Mouse (Mus musculus) lung, embryonic 16.5 days (tissue): Measurements from ENCODE around the gene Yju2. TPM values are rescaled to one million over a fixed set of nuclear protein-coding genes. Genes with fewer than 3 reads are reported as not detected.

ENCODE experiments used
- ATAC-seq: fragments of 200-750 bp; cut with Nextera tagmentation; 2 replicates; pipeline ENCODE4 v1.8.0; 2017; ENCODE audit warnings: low read depth, mild to moderate bottlenecking, moderate library complexity
- H3K27ac ChIP-seq: fragments of 300-500 bp; sonication (generic); 2 replicates; pipeline ENCODE4 v1.5.1; 2014; ENCODE audit warnings: mild to moderate bottlenecking, control low read depth, low read length
- H3K27me3 ChIP-seq: fragments of 300-500 bp; sonication (generic); 2 replicates; pipeline ENCODE4 v1.6.1; 2014; ENCODE audit warnings: low read depth, low read length, mixed read lengths; ENCODE audit not compliant: control insufficient read depth, insufficient read depth
- H3K36me3 ChIP-seq: fragments of 300-500 bp; sonication (generic); 2 replicates; pipeline ENCODE4 v1.6.1; 2014; ENCODE audit warnings: low read length; ENCODE audit not compliant: control insufficient read depth, insufficient read depth
- H3K4me1 ChIP-seq: fragments of 300-500 bp; sonication (generic); replicated peaks from 2 replicates; pipeline ENCODE4 v1.6.1; 2014; ENCODE audit warnings: low read length, mixed read lengths; ENCODE audit not compliant: control insufficient read depth, insufficient read depth
- H3K4me2 ChIP-seq: fragments of 300-500 bp; sonication (generic); 2 replicates; pipeline ENCODE4 v1.6.1; 2014; ENCODE audit warnings: low read depth, low read length, control low read depth
- H3K4me3 ChIP-seq: fragments of 300-500 bp; sonication (generic); 2 replicates; pipeline ENCODE4 v1.5.1; 2014; ENCODE audit warnings: mild to moderate bottlenecking, low read length, control low read depth
- H3K9ac ChIP-seq: fragments of 300-500 bp; sonication (generic); 2 replicates; pipeline ENCODE4 v1.6.1; 2014; ENCODE audit warnings: low read length, control low read depth
- H3K9me3 ChIP-seq: fragments of 300-500 bp; sonication (generic); 2 replicates; pipeline ENCODE4 v1.6.1; 2016; ENCODE audit warnings: low read length; ENCODE audit not compliant: control insufficient read depth
- WGBS: fragments of 180-500 bp; shearing (Covaris S2); extraction: QIAGEN DNeasy Blood & Tissue Kit; methylation state at CpG from one replicate; pipeline ENCODE4 v1.1.7; 2014; 5-methylcytosine and 5-hydroxymethylcytosine counted together
- polyA plus RNA-seq: library from polyadenylated mRNA; unstranded; fragments of >200 nt; fragmentation: Nextera tagmentation; extraction: Ambion mirVana; gene quantifications from 2 replicates; pipeline ENCODE4 v1.2.1, GENCODE M21; 2015

Yju2 gene
- polyA plus RNA-seq, 1 experiment from 2014 or later = 27.3 TPM

- under 1% methylated on average over 62 of the region's 62 CpGs for WGBS
- Histone ChIP-seq H3K4me2 (peak overlapping the region; percentile 99), H3K27me3 (no peaks in the 10 kb centered on the region), H3K9me3 (peaks cover 2% of the 10 kb centered on the region; the same call in 1 of the 2 replicates), H3K27ac (peak overlapping the region; percentile 92), H3K36me3 (peaks cover 21% of the 10 kb centered on the region), H3K4me1 (peaks cover 16% of the 10 kb centered on the region), H3K9ac (peak overlapping the region; percentile 82), H3K4me3 (peak overlapping the region; percentile 84)
- peak; percentile 93 for ATAC-seq
Measured at GRCm38 (mm10) chr17:56009088-56009961, 50.4 kb downstream of the Yju2 start.

DNA sequence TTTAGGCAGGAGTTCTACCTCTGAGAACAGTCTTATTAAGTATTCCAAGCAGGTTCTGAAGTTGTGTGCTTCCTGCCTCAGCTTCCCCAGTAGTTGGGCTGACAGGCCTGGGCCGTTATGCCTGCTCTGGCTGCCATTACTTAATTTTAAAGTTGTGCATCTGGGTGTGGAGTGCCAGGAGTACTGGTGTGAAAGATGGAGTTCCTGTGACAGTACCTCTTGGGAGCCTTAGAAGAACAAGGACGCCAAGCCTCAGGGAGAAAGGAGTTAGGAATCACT, 51.0 kb downstream of the Yju2 start:
- Histone ChIP-seq H3K4me1 (peaks cover 16% of the 10 kb centered on the region), H3K27ac (no peak overlapping the region), H3K4me2 (peak overlapping the region; percentile 99), H3K4me3 (peak overlapping the region; percentile 84), H3K36me3 (peaks cover 23% of the 10 kb centered on the region), H3K9me3 (peaks cover 2% of the 10 kb centered on the region; the same call in 1 of the 2 replicates), H3K9ac (peak overlapping the region; percentile 82), H3K27me3 (no peaks in the 10 kb centered on the region)
- WGBS = 17% methylated on average over 2 of the region's 2 CpGs
- ATAC-seq = no peak

GRCm38 (mm10) chr17:56010255-56010654, 51.4 kb downstream of the Yju2 start:
- Histone ChIP-seq H3K9me3 (peaks cover 2% of the 10 kb centered on the region; the same call in 1 of the 2 replicates), H3K27ac (no peak overlapping the region), H3K4me3 (peak overlapping the region; percentile 84), H3K4me2 (peak overlapping the region; percentile 99), H3K4me1 (peaks cover 16% of the 10 kb centered on the region), H3K36me3 (peaks cover 26% of the 10 kb centered on the region), H3K27me3 (no peaks in the 10 kb centered on the region), H3K9ac (peak overlapping the region; percentile 82)
- WGBS = 49% methylated on average over 14 of the region's 14 CpGs
- no peak for ATAC-seq

DNA sequence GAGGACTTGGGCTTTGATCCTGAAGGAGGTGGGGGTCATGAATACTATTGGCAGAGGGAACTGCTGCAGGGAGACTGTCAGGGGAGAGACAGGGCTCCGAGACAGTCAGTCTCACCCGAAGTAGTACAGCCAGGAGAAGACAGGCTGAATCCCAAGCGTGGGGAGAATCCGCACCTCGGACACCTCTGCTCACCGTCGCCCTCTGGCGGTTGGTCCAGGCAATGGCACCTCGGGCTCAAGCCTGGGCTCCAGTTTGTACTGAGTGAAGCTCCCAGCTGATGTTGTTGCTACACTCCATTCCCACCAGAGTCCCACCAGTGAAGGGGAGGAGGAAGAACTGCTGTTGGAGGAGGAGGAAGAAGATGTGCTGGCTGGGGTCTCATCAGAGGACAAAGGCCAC, 51.8 kb downstream of the Yju2 start:
- Histone ChIP-seq H3K27me3 (no peaks in the 10 kb centered on the region), H3K4me1 (peaks cover 16% of the 10 kb centered on the region), H3K9me3 (peaks cover 2% of the 10 kb centered on the region; the same call in 1 of the 2 replicates), H3K4me2 (peak overlapping the region; percentile 99), H3K36me3 (peaks cover 30% of the 10 kb centered on the region), H3K4me3 (peak overlapping the region; percentile 84; the same call in 1 of the 2 replicates), H3K9ac (peak overlapping the region; percentile 82; the same call in 1 of the 2 replicates), H3K27ac (no peak overlapping the region)
- WGBS = 15% methylated on average over 9 of the region's 9 CpGs
- ATAC-seq = no peak

- Histone ChIP-seq H3K36me3 (peaks cover 38% of the 10 kb centered on the region), H3K27me3 (no peaks in the 10 kb centered on the region), H3K27ac (no peak overlapping the region), H3K4me2 (no peak overlapping the region), H3K4me1 (peaks cover 16% of the 10 kb centered on the region), H3K4me3 (no peak overlapping the region), H3K9ac (no peak overlapping the region), H3K9me3 (peaks cover 2% of the 10 kb centered on the region; the same call in 1 of the 2 replicates)
- 75% methylated on average over 7 of the region's 7 CpGs for WGBS
- no peak for ATAC-seq
Measured at GRCm38 (mm10) chr17:56011441-56011840, 52.5 kb downstream of the Yju2 start.

- 89% methylated on average over 9 of the region's 9 CpGs for WGBS
- Histone ChIP-seq H3K27me3 (no peaks in the 10 kb centered on the region), H3K4me1 (peaks cover 3% of the 10 kb centered on the region), H3K9ac (no peak overlapping the region), H3K9me3 (peaks cover 2% of the 10 kb centered on the region; the same call in 1 of the 2 replicates), H3K36me3 (peaks cover 64% of the 10 kb centered on the region), H3K4me2 (no peak overlapping the region), H3K27ac (no peak overlapping the region), H3K4me3 (no peak overlapping the region)
- no peak for ATAC-seq
Measured at GRCm38 (mm10) chr17:56015293-56015692, 56.4 kb downstream of the Yju2 start.

DNA sequence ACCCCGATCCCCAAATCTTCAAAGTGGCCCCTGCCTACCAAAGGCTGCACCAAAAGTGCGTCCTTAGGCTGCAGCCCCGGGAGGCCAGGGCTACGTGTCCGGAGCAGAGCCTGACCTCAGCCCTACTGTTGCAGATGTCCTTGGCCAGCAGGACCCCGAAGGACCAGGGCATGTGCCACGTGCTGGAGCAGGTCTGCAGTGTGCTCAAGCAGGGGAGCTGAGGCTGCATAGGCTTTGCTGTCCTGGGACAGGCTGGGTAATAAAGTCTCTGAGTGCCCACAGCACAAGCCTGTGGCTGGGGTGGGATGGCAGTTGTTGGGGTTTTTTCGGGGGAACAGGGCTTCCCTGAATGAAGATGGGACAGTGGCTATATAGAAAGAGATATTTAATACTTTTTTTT, 57.5 kb downstream of the Yju2 start:
- Histone ChIP-seq H3K27me3 (no peaks in the 10 kb centered on the region), H3K36me3 (peaks cover 63% of the 10 kb centered on the region), H3K9me3 (peaks cover 2% of the 10 kb centered on the region; the same call in 1 of the 2 replicates), H3K4me1 (no peaks in the 10 kb centered on the region), H3K27ac (no peak overlapping the region), H3K9ac (no peak overlapping the region), H3K4me2 (no peak overlapping the region), H3K4me3 (no peak overlapping the region)
- ATAC-seq = no peak
- 87% methylated on average over 8 of the region's 8 CpGs for WGBS

- peaks cover 56% of the 10 kb centered on the region for H3K36me3 ChIP-seq
- no peak for ATAC-seq
Measured at GRCm38 (mm10) chr17:56016793-56017785, 58.2 kb downstream of the Yju2 start.

GRCm38 (mm10) chr17:56017848-56018247, 58.9 kb downstream of the Yju2 start:
- ATAC-seq = 0 out of 2 replicates have a peak, but pooled peaks have one; percentile 4

More at GRCm38 (mm10) chr17:56016793-56017785, 58.2 kb downstream of the Yju2 start:
- Histone ChIP-seq H3K9me3 (peaks cover 2% of the 10 kb centered on the region; the same call in 1 of the 2 replicates), H3K4me2 (no peak overlapping the region), H3K9ac (no peak overlapping the region), H3K27me3 (no peaks in the 10 kb centered on the region), H3K4me3 (no peak overlapping the region), H3K4me1 (no peaks in the 10 kb centered on the region), H3K27ac (no peak overlapping the region)
- 74% methylated on average over 15 of the region's 15 CpGs for WGBS

More at GRCm38 (mm10) chr17:56017848-56018247, 58.9 kb downstream of the Yju2 start:
- Histone ChIP-seq H3K4me2 (no peak overlapping the region), H3K9me3 (peaks cover 2% of the 10 kb centered on the region; the same call in 1 of the 2 replicates), H3K27ac (no peak overlapping the region), H3K36me3 (peaks cover 54% of the 10 kb centered on the region), H3K4me3 (no peak overlapping the region), H3K4me1 (no peaks in the 10 kb centered on the region), H3K9ac (no peak overlapping the region), H3K27me3 (no peaks in the 10 kb centered on the region)
- 85% methylated on average over 7 of the region's 7 CpGs for WGBS
